Mouse (Mus musculus) lung, postnatal 0 days (tissue): Measurements from ENCODE around the gene Paqr3. TPM values are rescaled to one million over a fixed set of nuclear protein-coding genes. Genes with fewer than 3 reads are reported as not detected.

Experiments
- ATAC-seq: fragments of 200-750 bp; cut with Nextera tagmentation; 2 replicates; pipeline ENCODE4 v1.8.0; 2017; ENCODE audit warnings: moderate library complexity
- DNase-seq: peaks from one replicate; pipeline ENCODE4 v3.0.0-alpha.2; 2016; ENCODE audit warnings: low spot score
- H3K27ac ChIP-seq: fragments of 300-500 bp; sonication (generic); 2 replicates; pipeline ENCODE4 v1.5.1; 2014; ENCODE audit warnings: antibody characterized with exemption, mild to moderate bottlenecking, low read length, mixed read lengths
- H3K27me3 ChIP-seq: fragments of 300-500 bp; sonication (generic); replicated peaks from 2 replicates; pipeline ENCODE4 v1.6.1; 2014; ENCODE audit warnings: low read length, mixed read lengths; ENCODE audit not compliant: insufficient read depth
- H3K36me3 ChIP-seq: fragments of 300-500 bp; sonication (generic); 2 replicates; pipeline ENCODE4 v1.6.1; 2014; ENCODE audit warnings: low read length, mixed read lengths; ENCODE audit not compliant: insufficient read depth
- H3K4me1 ChIP-seq: fragments of 300-500 bp; sonication (generic); 2 replicates; pipeline ENCODE4 v1.6.1; 2014; ENCODE audit warnings: antibody characterized with exemption, low read depth, low read length, mixed read lengths; ENCODE audit not compliant: insufficient read depth
- H3K4me2 ChIP-seq: fragments of 300-500 bp; sonication (generic); replicated peaks from 2 replicates; pipeline ENCODE4 v1.6.1; 2014; ENCODE audit warnings: low read depth, mild to moderate bottlenecking, low read length, moderate library complexity, mixed read lengths
- H3K4me3 ChIP-seq: fragments of 300-500 bp; sonication (generic); 2 replicates; pipeline ENCODE4 v1.5.1; 2014; ENCODE audit warnings: low read depth, low read length
- H3K9ac ChIP-seq: fragments of 300-500 bp; sonication (generic); replicated peaks from 2 replicates; pipeline ENCODE4 v1.6.1; 2014; ENCODE audit warnings: low read depth, mild to moderate bottlenecking
- H3K9me3 ChIP-seq: fragments of 300-500 bp; sonication (generic); 2 replicates; pipeline ENCODE4 v1.6.1; 2016; ENCODE audit warnings: low read length, mixed read lengths
- CTCF ChIP-seq: IDR thresholded peaks from 2 replicates; pipeline ENCODE4 v1.5.1; 2016; ENCODE audit warnings: antibody characterized with exemption, mild to moderate bottlenecking
- EP300 ChIP-seq: IDR thresholded peaks from 2 replicates; pipeline ENCODE4 v1.6.1; 2016; ENCODE audit warnings: antibody characterized with exemption, mild to moderate bottlenecking, control low read depth
- WGBS: fragments of 180-500 bp; shearing (Covaris S2); extraction: QIAGEN DNeasy Blood & Tissue Kit; methylation state at CpG from one replicate; pipeline ENCODE4 v1.1.7; 2014; 5-methylcytosine and 5-hydroxymethylcytosine counted together
- polyA plus RNA-seq: library from polyadenylated mRNA; unstranded; fragments of >200 nt; fragmentation: Nextera tagmentation; extraction: Ambion mirVana; gene quantifications from 2 replicates; pipeline ENCODE4 v1.2.1, GENCODE M21; 2015

The Paqr3 gene
- polyA plus RNA-seq, 1 experiment from 2014 or later: 1.4 TPM

DNA sequence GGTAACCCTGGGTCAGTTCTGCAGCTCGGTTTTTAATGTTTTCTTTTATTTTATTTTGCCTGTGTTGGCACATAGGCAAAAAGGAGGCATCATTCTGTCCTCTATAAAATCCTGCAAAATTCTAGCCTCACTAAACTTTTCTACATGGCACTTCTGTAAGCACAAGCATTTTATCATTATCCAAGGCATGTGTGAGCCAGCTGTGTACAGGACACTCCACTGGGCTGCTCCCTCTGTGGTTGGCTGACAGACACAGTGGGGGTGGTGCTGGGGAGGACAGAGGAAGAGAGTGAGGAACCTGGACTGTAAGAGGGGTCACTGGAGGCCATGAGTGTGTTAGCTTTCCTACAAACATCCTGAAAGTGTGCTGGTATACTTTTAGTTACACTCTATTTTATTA, 49.4 kb downstream of the Paqr3 start:
- no peaks in the 10 kb centered on the region for H3K4me1 ChIP-seq
- ATAC-seq (no peak), DNase-seq (no peak)
- H3K4me2 ChIP-seq: no peak overlapping the region
- H3K9ac ChIP-seq: no peak overlapping the region
- no peaks in the 10 kb centered on the region for H3K9me3 ChIP-seq
- WGBS: 62% methylated on average over 1 of the region's 1 CpGs
- no peak overlapping the region for H3K27ac ChIP-seq
- H3K4me3 ChIP-seq: no peak overlapping the region
- H3K27me3 ChIP-seq: no peaks in the 10 kb centered on the region
- peaks cover 20% of the 10 kb centered on the region for H3K36me3 ChIP-seq
- TF ChIP-seq EP300 (no peak), CTCF (no peak)

DNA sequence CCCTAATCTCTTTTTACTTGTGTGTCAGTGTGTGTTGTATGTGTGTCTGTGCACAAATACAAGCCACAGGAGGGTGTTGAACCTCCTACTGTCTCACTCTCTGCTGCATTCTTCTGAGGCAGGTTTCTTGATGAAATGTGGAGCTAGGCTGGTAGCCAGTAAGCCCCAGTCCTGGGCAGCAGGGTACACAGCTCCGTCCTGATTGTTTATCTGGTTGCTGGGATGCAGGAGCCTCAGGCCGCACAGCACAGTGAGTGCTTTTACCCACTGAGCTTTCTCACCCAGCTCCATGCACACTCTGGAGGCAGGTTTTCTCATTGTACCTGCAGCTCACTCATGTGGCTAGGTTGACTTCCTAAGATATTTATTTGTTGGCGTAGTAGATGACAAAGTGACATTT, 50.5 kb downstream of the Paqr3 start:
- ATAC-seq: no peak
- H3K9ac ChIP-seq: no peak overlapping the region
- no peak overlapping the region for H3K4me2 ChIP-seq
- TF ChIP-seq CTCF: no peak
- no peak for TF ChIP-seq EP300
- H3K9me3 ChIP-seq: no peaks in the 10 kb centered on the region
- H3K4me1 ChIP-seq: no peaks in the 10 kb centered on the region
- peaks cover 13% of the 10 kb centered on the region for H3K36me3 ChIP-seq
- no peak overlapping the region for H3K27ac ChIP-seq
- H3K4me3 ChIP-seq: no peak overlapping the region
- no peaks in the 10 kb centered on the region for H3K27me3 ChIP-seq
- no peak for DNase-seq
- 60% methylated on average over 3 of the region's 3 CpGs for WGBS

DNA sequence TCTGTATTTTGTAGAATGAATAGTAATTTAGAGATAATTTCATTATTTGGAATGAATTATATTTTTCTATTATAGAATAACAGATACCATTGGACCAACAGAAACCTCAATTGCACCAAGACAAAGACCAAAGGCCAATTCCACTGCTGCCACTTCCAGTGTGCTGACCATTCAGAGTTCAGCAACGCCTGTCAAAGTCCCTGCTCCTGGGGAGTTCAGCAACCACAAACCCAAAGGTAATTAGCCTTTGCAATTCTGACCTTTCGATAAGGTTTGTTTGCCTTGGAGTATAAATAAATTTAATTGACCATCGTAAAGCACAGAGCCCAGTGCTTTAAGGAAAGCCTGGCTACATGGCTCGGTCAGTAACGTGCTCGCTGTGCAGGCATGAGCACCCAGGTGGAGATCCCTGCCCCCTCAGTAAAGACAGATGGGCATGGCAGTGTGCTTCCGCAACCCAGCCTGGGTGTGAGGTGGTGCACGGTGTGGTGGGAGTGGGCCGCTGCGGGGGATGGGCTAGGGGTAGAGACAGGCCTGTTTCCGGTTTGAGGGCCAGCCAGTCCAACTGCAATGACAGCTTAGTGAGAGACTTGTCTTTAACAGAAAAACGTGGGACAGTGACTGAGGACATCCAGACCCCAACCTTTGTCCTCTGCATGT, 54.5 kb downstream of the Paqr3 start:
- DNase-seq (no peak), ATAC-seq (no peak)
- H3K27me3 ChIP-seq: no peaks in the 10 kb centered on the region
- no peaks in the 10 kb centered on the region for H3K9me3 ChIP-seq
- no peak overlapping the region for H3K27ac ChIP-seq
- H3K4me2 ChIP-seq: no peak overlapping the region
- TF ChIP-seq CTCF (no peak), EP300 (no peak)
- peaks cover 9% of the 10 kb centered on the region; the same call in 1 of the 2 replicates for H3K36me3 ChIP-seq
- WGBS: 81% methylated on average over 12 of the region's 12 CpGs
- no peaks in the 10 kb centered on the region for H3K4me1 ChIP-seq
- H3K9ac ChIP-seq: no peak overlapping the region
- H3K4me3 ChIP-seq: no peak overlapping the region

DNA sequence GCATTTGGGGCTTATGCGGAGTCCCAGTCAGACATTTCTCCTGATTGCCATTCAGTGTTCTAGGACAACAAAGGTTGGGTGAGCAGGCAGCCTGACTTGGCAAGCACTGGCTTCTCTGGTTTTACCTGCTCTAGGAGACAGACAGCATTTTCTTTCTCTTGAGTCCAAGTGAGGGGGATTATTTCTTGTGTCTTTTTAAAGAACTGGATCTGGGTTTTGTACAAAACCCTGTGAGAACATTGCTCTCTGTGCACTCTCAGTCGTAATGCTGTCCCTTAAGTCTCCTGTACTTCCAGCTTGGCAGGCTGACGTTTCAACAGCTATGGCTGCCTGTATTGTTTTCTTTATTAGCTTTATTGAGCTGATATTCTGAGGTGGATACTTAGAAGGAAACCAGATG, 55.0 kb downstream of the Paqr3 start:
- TF ChIP-seq EP300: no peak
- TF ChIP-seq CTCF: no peak

DNA sequence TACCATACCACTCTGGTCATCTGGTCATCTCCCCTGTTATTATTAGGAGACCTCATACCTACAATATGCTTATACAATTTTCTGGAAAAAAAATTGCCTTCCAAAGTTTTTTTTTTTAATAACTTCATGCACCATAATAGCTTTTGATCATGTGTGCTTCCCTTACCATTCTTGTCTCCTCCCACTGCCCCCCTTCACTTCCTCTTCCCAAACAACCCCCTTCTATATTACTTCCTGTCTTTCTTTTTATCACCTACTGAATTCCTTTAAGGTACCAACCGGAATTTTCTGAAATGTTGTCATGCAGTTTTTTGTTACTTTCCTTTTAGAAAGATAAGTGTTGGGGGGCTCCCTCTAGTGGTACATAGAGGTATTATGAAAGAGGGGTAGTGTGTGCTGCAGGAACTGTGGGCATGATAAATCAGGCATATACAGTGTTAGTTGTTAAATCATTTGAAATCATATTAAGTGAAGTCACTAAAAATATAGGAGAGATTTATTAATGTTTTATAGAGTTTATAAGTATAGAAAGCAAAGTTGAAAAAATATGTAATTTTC, 55.8 kb downstream of the Paqr3 start:
- Histone ChIP-seq H3K27ac (no peak overlapping the region), H3K27me3 (no peaks in the 10 kb centered on the region), H3K9me3 (no peaks in the 10 kb centered on the region), H3K4me1 (no peaks in the 10 kb centered on the region), H3K36me3 (peaks cover 4% of the 10 kb centered on the region; the same call in 1 of the 2 replicates), H3K9ac (no peak overlapping the region), H3K4me3 (no peak overlapping the region), H3K4me2 (no peak overlapping the region)
- DNase-seq (peak; percentile 80), ATAC-seq (no peak)
- WGBS: 0% methylated on average over 1 of the region's 1 CpGs
- TF ChIP-seq EP300 (no peak), CTCF (peak; percentile 79)

More for the DNA sequence above, 55.0 kb downstream of the Paqr3 start:
- ATAC-seq (no peak), DNase-seq (no peak)
- no peaks in the 10 kb centered on the region for H3K27me3 ChIP-seq
- no peak overlapping the region for H3K27ac ChIP-seq
- no peak overlapping the region for H3K9ac ChIP-seq
- H3K36me3 ChIP-seq: peaks cover 9% of the 10 kb centered on the region; the same call in 1 of the 2 replicates
- no peaks in the 10 kb centered on the region for H3K9me3 ChIP-seq
- H3K4me2 ChIP-seq: no peak overlapping the region
- 88% methylated on average over 3 of the region's 3 CpGs for WGBS
- H3K4me1 ChIP-seq: no peaks in the 10 kb centered on the region
- no peak overlapping the region for H3K4me3 ChIP-seq

DNA sequence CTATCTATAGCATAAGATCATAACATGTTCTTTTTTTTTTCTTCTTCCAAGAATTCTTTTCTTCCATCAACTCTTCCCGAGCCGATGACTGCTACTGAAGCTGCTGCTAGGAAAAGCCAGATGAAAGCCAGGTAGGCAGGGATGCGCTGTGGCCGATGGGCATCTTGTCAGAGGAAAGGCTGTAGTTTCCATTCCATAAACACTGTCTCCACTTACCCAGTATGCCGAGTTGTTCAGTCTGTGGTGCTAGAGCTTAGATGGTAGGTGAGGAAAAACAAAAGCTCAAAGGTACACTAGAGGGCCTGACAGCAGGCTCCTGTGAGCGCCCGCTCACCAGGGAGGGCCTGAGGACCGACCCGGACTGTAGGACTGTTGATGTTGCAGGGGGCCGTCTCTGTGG, 56.6 kb downstream of the Paqr3 start:
- DNase-seq (no peak), ATAC-seq (no peak)
- H3K4me3 ChIP-seq: no peak overlapping the region
- WGBS: 76% methylated on average over 10 of the region's 10 CpGs
- H3K4me1 ChIP-seq: no peaks in the 10 kb centered on the region
- peaks cover 4% of the 10 kb centered on the region; the same call in 1 of the 2 replicates for H3K36me3 ChIP-seq
- H3K27ac ChIP-seq: no peak overlapping the region
- no peak overlapping the region for H3K4me2 ChIP-seq
- no peaks in the 10 kb centered on the region for H3K27me3 ChIP-seq
- H3K9ac ChIP-seq: no peak overlapping the region
- no peak for TF ChIP-seq EP300
- TF ChIP-seq CTCF: no peak
- no peaks in the 10 kb centered on the region for H3K9me3 ChIP-seq
